In genomic region chr6:115085274-115085841, GRCm38 (mm10) we compare ENCODE assay signal across 13 mouse cellular contexts. TPM values are rescaled to one million over a fixed set of nuclear protein-coding genes. Genes with fewer than 3 reads are reported as not detected.
A peak's percentile ranks its signal among the peaks of the same experiment; 100 is the strongest.
DNase-seq lines count a peak whose midpoint lies in the region; ATAC-seq and TF ChIP-seq lines count a peak whose summit lies in the region.
"Had no signal": no experiment of that assay in that cellular context is flagged by ENCODE, and none has a peak within 500 bp of the region (broad histone marks: within the 10 kb centered on the region; RNA-seq: fewer than 3 reads in every experiment).

No protein-coding gene starts in this region.

- H3K4me2 ChIP-seq in kidney, embryonic 16.5 days (replicated peaks; ENCODE audit: low read depth, low read length): no peak overlapping the region
- H3K4me2 ChIP-seq in liver, embryonic 12.5 days: no peak overlapping the region
- H3K4me2 ChIP-seq: liver, embryonic 15.5 days had no signal

- 0 out of 2 replicates have a peak, but pooled peaks have one; percentile 39 for ATAC-seq in kidney, embryonic 16.5 days (ENCODE audit: low FRiP score, low TSS enrichment)
- ATAC-seq in liver, embryonic 12.5 days: no peak
- ATAC-seq: forebrain, embryonic 16.5 days had no signal

- H3K9me3 ChIP-seq in kidney, embryonic 16.5 days (ENCODE audit: low read length): no peaks in the 10 kb centered on the region
- no peaks in the 10 kb centered on the region for H3K9me3 ChIP-seq in liver, embryonic 12.5 days (replicated peaks)
- H3K9me3 ChIP-seq: embryonic facial prominence, embryonic 10.5 days; liver, embryonic 15.5 days had no signal

- H3K27ac ChIP-seq in kidney, embryonic 16.5 days (ENCODE audit: low read length): no peak overlapping the region
- H3K27ac ChIP-seq in heart, adult 2 months: no peak overlapping the region
- H3K27ac ChIP-seq in liver, embryonic 12.5 days: no peak overlapping the region
- H3K27ac ChIP-seq: embryonic facial prominence, embryonic 10.5 days; liver, embryonic 15.5 days had no signal

- H3K27me3 ChIP-seq in kidney, embryonic 16.5 days (ENCODE audit: insufficient read depth, low read length): no peaks in the 10 kb centered on the region
- H3K27me3 ChIP-seq in heart, adult 2 months (ENCODE audit: control insufficient read depth, insufficient read depth, low read length): no peaks in the 10 kb centered on the region
- H3K27me3 ChIP-seq in liver, embryonic 12.5 days (replicated peaks): no peaks in the 10 kb centered on the region
- H3K27me3 ChIP-seq: liver, embryonic 15.5 days had no signal

- H3K4me3 ChIP-seq in kidney, embryonic 16.5 days (ENCODE audit: low read length): no peak overlapping the region
- H3K4me3 ChIP-seq in heart, adult 2 months: no peak overlapping the region
- no peak overlapping the region for H3K4me3 ChIP-seq in liver, embryonic 12.5 days
- H3K4me3 ChIP-seq: embryonic facial prominence, embryonic 10.5 days; liver, embryonic 15.5 days had no signal

- intact Hi-C loops in heart, adult 2 months (cut with DNase I): no loop called here

- no peaks in the 10 kb centered on the region for H3K36me3 ChIP-seq in kidney, embryonic 16.5 days (ENCODE audit: insufficient read depth, low read length)
- H3K36me3 ChIP-seq in heart, adult 2 months (ENCODE audit: control insufficient read depth, insufficient read depth, low read length): no peaks in the 10 kb centered on the region
- H3K36me3 ChIP-seq in liver, embryonic 12.5 days: no peaks in the 10 kb centered on the region
- H3K36me3 ChIP-seq: embryonic facial prominence, embryonic 10.5 days; liver, embryonic 15.5 days had no signal

- TF ChIP-seq POLR2A in heart, adult 2 months (IDR thresholded peaks at IDR 0.05; ENCODE audit: insufficient read depth, low read depth, low read length): no peak

- no peaks in the 10 kb centered on the region for H3K79me2 ChIP-seq in heart, adult 2 months (replicated peaks; ENCODE audit: control insufficient read depth, insufficient read depth, low read length)

- H3K4me1 ChIP-seq in kidney, embryonic 16.5 days (ENCODE audit: insufficient read depth, low read length): no peaks in the 10 kb centered on the region
- no peaks in the 10 kb centered on the region for H3K4me1 ChIP-seq in heart, adult 2 months (ENCODE audit: control insufficient read depth, insufficient read depth, low read length)
- no peaks in the 10 kb centered on the region for H3K4me1 ChIP-seq in liver, embryonic 12.5 days
- H3K4me1 ChIP-seq: liver, embryonic 15.5 days had no signal

- no peak for TF ChIP-seq EP300 in heart, adult 2 months (IDR thresholded peaks at IDR 0.05; ENCODE audit: insufficient read depth, low read depth, low read length)

- no peak overlapping the region for H3K9ac ChIP-seq in kidney, embryonic 16.5 days (replicated peaks; ENCODE audit: low read length)
- H3K9ac ChIP-seq in heart, adult 2 months (ENCODE audit: low read depth, low read length): no peak overlapping the region
- H3K9ac ChIP-seq in liver, embryonic 12.5 days: no peak overlapping the region
- H3K9ac ChIP-seq: liver, embryonic 15.5 days had no signal

- DNase-seq in kidney, postnatal 25 days: no peak
- peak; percentile 65 to 77 for DNase-seq in frontal cortex, postnatal 10 days (ENCODE audit: low spot score in 2 of 2)
- peak; percentile 74 to 83 for DNase-seq in left cerebral cortex, adult 18-20 months (ENCODE audit: low spot score in 2 of 2)
- DNase-seq in right cerebral cortex, postnatal 14 days: peak; percentile 74
- DNase-seq in heart, adult 2 months: no peak
- no peak for DNase-seq in urinary bladder, postnatal 14 days (ENCODE audit: low spot score)
- DNase-seq: heart, postnatal 10 days; kidney, adult 9 months had no signal

- WGBS in kidney, embryonic 16.5 days: 44% methylated on average over 9 of the region's 9 CpGs
- WGBS in heart, adult 2 months: 54% methylated on average over 9 of the region's 9 CpGs
- 52% methylated on average over 9 of the region's 9 CpGs for WGBS in liver, embryonic 12.5 days (ENCODE audit: insufficient replicate concordance)

- no peak for TF ChIP-seq CTCF in heart, adult 2 months (IDR thresholded peaks at IDR 0.05)

RNA-seq across cellular contexts. Expression of gene Tamm41, which starts 47.7 kb away (rescaled TPM):
- 64.9 and 68.7 TPM in 2 replicates for polyA plus RNA-seq in kidney, embryonic 16.5 days (2015; fragmentation: Nextera tagmentation; extraction: Ambion mirVana)
- 10 to 100 TPM; 21.0 to 21.4 TPM for total RNA-seq in left cerebral cortex, adult 18-20 months (2021)
- total RNA-seq in heart, adult 2 months (2021): 10 to 100 TPM; 11.3 to 12.8 TPM
- 12.9 and 13.9 TPM in 2 replicates for polyA plus RNA-seq in heart, adult 2 months (2012; rRNA removed)
- 45.0 and 47.6 TPM in 2 replicates for polyA plus RNA-seq in liver, embryonic 12.5 days (2016; fragmentation: Nextera tagmentation; extraction: Ambion mirVana)

RNA-seq across cellular contexts. Expression of gene Syn2, which starts 49.3 kb away (rescaled TPM):
- polyA plus RNA-seq in kidney, embryonic 16.5 days (2015; fragmentation: Nextera tagmentation; extraction: Ambion mirVana): 1.8 TPM in 2 replicates
- 100 to 1,000 TPM; 459 to 524 TPM for total RNA-seq in left cerebral cortex, adult 18-20 months (2021)
- 1 to 10 TPM; 4.4 to 4.5 TPM for total RNA-seq in heart, adult 2 months (2021)
- 5.4 and 5.6 TPM in 2 replicates for polyA plus RNA-seq in heart, adult 2 months (2012; rRNA removed)
- polyA plus RNA-seq in liver, embryonic 12.5 days (2016; fragmentation: Nextera tagmentation; extraction: Ambion mirVana): 0.12 TPM in 1 of 2 replicates, not detected in the other

Comparison
In these comparisons a context has a peak if more than half of its experiments do, and no peak if none do; other contexts are left out.
1. DNase-seq: peak in frontal cortex, postnatal 10 days (2 of 2), left cerebral cortex, adult 18-20 months (2 of 2) and right cerebral cortex, postnatal 14 days (single experiment); none in kidney, postnatal 25 days (0 of 2), heart, adult 2 months (0 of 2) and urinary bladder, postnatal 14 days (single experiment).